Mouse (Mus musculus) spleen, adult 2 months (tissue): Measurements from ENCODE around the gene Mllt6.

ENCODE experiments used
- CTCF ChIP-seq: fragments of 200-500 bp; IDR thresholded peaks from 2 replicates; pipeline ENCODE4 v1.5.1; 2011; ENCODE audit warnings: mild to moderate bottlenecking, inconsistent platforms; ENCODE audit not compliant: insufficient read depth, insufficient read length, insufficient replicate concordance; ENCODE audit errors: extremely low read depth
- POLR2A ChIP-seq: fragments of 200-500 bp; IDR thresholded peaks from 2 replicates; pipeline ENCODE4 v1.6.1; 2011; ENCODE audit warnings: low read depth, low read length, inconsistent platforms

GRCm38 (mm10) chr11:97682504-97683055, 19.4 kb downstream of the Mllt6 start:
- no peak for TF ChIP-seq CTCF
- no peak for TF ChIP-seq POLR2A
